Mouse (Mus musculus) midbrain, embryonic 14.5 days (tissue): ENCODE results near the gene Hnrnpll. TPM values are rescaled to one million over a fixed set of nuclear protein-coding genes. Genes with fewer than 3 reads are reported as not detected.

Experiments used
- ATAC-seq: fragments of 200-750 bp; cut with Nextera tagmentation; 2 replicates; pipeline ENCODE4 v1.8.0; 2017; ENCODE audit warnings: moderate number of reproducible peaks, moderate library complexity; ENCODE audit not compliant: low FRiP score, low TSS enrichment
- DNase-seq: peaks from one replicate; pipeline ENCODE4 v3.0.0-alpha.2; 2015
- H3K27ac ChIP-seq: fragments of 300-500 bp; sonication (generic); replicated peaks from 2 replicates; pipeline ENCODE4 v1.5.1; 2014; ENCODE audit warnings: mild to moderate bottlenecking, low read depth, low read length, moderate library complexity
- H3K27me3 ChIP-seq: fragments of 300-500 bp; sonication (generic); 2 replicates; pipeline ENCODE4 v1.6.1; 2014; ENCODE audit warnings: low read length, control low read depth, mixed read lengths; ENCODE audit not compliant: control insufficient read depth, insufficient read depth
- H3K36me3 ChIP-seq: fragments of 300-500 bp; sonication (generic); 2 replicates; pipeline ENCODE4 v1.6.1; 2014; ENCODE audit warnings: low read length, control low read depth; ENCODE audit not compliant: control insufficient read depth, insufficient read depth
- H3K4me1 ChIP-seq: fragments of 300-500 bp; sonication (generic); 2 replicates; pipeline ENCODE4 v1.6.1; 2014; ENCODE audit warnings: mild to moderate bottlenecking, antibody characterized with exemption, low read length, control low read depth; ENCODE audit not compliant: control insufficient read depth, insufficient read depth
- H3K4me2 ChIP-seq: fragments of 300-500 bp; sonication (generic); 2 replicates; pipeline ENCODE4 v1.6.1; 2014; ENCODE audit warnings: mild to moderate bottlenecking, low read length, moderate library complexity
- H3K4me3 ChIP-seq: fragments of 300-500 bp; sonication (generic); replicated peaks from 2 replicates; pipeline ENCODE4 v1.5.1; 2014; ENCODE audit warnings: low read depth, low read length
- H3K9ac ChIP-seq: fragments of 300-500 bp; sonication (generic); replicated peaks from 2 replicates; pipeline ENCODE4 v1.6.1; 2014; ENCODE audit warnings: mild to moderate bottlenecking, low read length, moderate library complexity
- H3K9me3 ChIP-seq: fragments of 300-500 bp; sonication (generic); 2 replicates; pipeline ENCODE4 v1.6.1; 2016; ENCODE audit warnings: low read length, control low read depth, mixed read lengths; ENCODE audit not compliant: control insufficient read depth
- WGBS: fragments of 180-500 bp; shearing (Covaris S2); extraction: QIAGEN DNeasy Blood & Tissue Kit; methylation state at CpG from one replicate; pipeline ENCODE4 v1.1.7; 2014; 5-methylcytosine and 5-hydroxymethylcytosine counted together
- polyA plus RNA-seq: library from polyadenylated mRNA; unstranded; fragments of >200 nt; fragmentation: Nextera tagmentation; extraction: Ambion mirVana; gene quantifications from 2 replicates; pipeline ENCODE4 v1.2.1, GENCODE M21; 2014

Hnrnpll gene
- polyA plus RNA-seq, 1 experiment from 2014 or later = 76.7 TPM

- H3K9ac ChIP-seq = no peak overlapping the region
- WGBS = 85% methylated on average over 4 of the region's 4 CpGs
- no peaks in the 10 kb centered on the region for H3K27me3 ChIP-seq
- H3K4me1 ChIP-seq = peaks cover 1% of the 10 kb centered on the region; the same call in 1 of the 2 replicates
- no peak overlapping the region for H3K4me2 ChIP-seq
- H3K27ac ChIP-seq = no peak overlapping the region
- DNase-seq = no peak
- H3K36me3 ChIP-seq = no peaks in the 10 kb centered on the region
- no peaks in the 10 kb centered on the region for H3K9me3 ChIP-seq
- H3K4me3 ChIP-seq = no peak overlapping the region
- no peak for ATAC-seq
These were observed 28.4 kb upstream of the Hnrnpll start for GRCm38 (mm10) chr17:80090551-80090950.

GRCm38 (mm10) chr17:80088168-80088567, 26.0 kb upstream of the Hnrnpll start:
- WGBS = 93% methylated on average over 3 of the region's 3 CpGs

GRCm38 (mm10) chr17:80086591-80086990, 24.5 kb upstream of the Hnrnpll start:
- no peak overlapping the region for H3K27ac ChIP-seq
- H3K4me1 ChIP-seq = no peaks in the 10 kb centered on the region
- no peaks in the 10 kb centered on the region for H3K36me3 ChIP-seq
- H3K4me3 ChIP-seq = no peak overlapping the region
- ATAC-seq = no peak
- H3K27me3 ChIP-seq = no peaks in the 10 kb centered on the region
- H3K9me3 ChIP-seq = no peaks in the 10 kb centered on the region
- no peak overlapping the region for H3K4me2 ChIP-seq
- no peak for DNase-seq
- 92% methylated on average over 11 of the region's 11 CpGs for WGBS
- H3K9ac ChIP-seq = no peak overlapping the region

More at GRCm38 (mm10) chr17:80088168-80088567, 26.0 kb upstream of the Hnrnpll start:
- DNase-seq (no peak), ATAC-seq (no peak)
- H3K9ac ChIP-seq = no peak overlapping the region
- no peak overlapping the region for H3K27ac ChIP-seq
- H3K4me3 ChIP-seq = no peak overlapping the region
- H3K9me3 ChIP-seq = no peaks in the 10 kb centered on the region
- H3K4me1 ChIP-seq = no peaks in the 10 kb centered on the region
- H3K27me3 ChIP-seq = no peaks in the 10 kb centered on the region
- H3K4me2 ChIP-seq = no peak overlapping the region
- no peaks in the 10 kb centered on the region for H3K36me3 ChIP-seq

- H3K4me1 ChIP-seq = no peaks in the 10 kb centered on the region
- no peaks in the 10 kb centered on the region for H3K36me3 ChIP-seq
- DNase-seq = no peak
- no peaks in the 10 kb centered on the region for H3K9me3 ChIP-seq
- ATAC-seq = no peak
- H3K4me2 ChIP-seq = no peak overlapping the region
- no peak overlapping the region for H3K4me3 ChIP-seq
- no peaks in the 10 kb centered on the region for H3K27me3 ChIP-seq
- WGBS = 80% methylated on average over 9 of the region's 9 CpGs
- no peak overlapping the region for H3K27ac ChIP-seq
- no peak overlapping the region for H3K9ac ChIP-seq
These were observed 22.3 kb upstream of the Hnrnpll start for GRCm38 (mm10) chr17:80084424-80084823.

- no peak for ATAC-seq
- no peak overlapping the region for H3K27ac ChIP-seq
- DNase-seq = no peak
- no peaks in the 10 kb centered on the region for H3K27me3 ChIP-seq
- H3K9ac ChIP-seq = no peak overlapping the region
- 77% methylated on average over 6 of the region's 6 CpGs for WGBS
- no peak overlapping the region for H3K4me3 ChIP-seq
- H3K4me2 ChIP-seq = no peak overlapping the region
- H3K4me1 ChIP-seq = no peaks in the 10 kb centered on the region
- no peaks in the 10 kb centered on the region for H3K36me3 ChIP-seq
- no peaks in the 10 kb centered on the region for H3K9me3 ChIP-seq
These were observed 21.1 kb upstream of the Hnrnpll start for GRCm38 (mm10) chr17:80083223-80083622.

- no peak for DNase-seq
- H3K4me2 ChIP-seq = no peak overlapping the region
- no peak overlapping the region for H3K27ac ChIP-seq
- no peaks in the 10 kb centered on the region for H3K36me3 ChIP-seq
- no peak overlapping the region for H3K4me3 ChIP-seq
- ATAC-seq = no peak
- H3K9ac ChIP-seq = no peak overlapping the region
- WGBS = 92% methylated on average over 4 of the region's 4 CpGs
- no peaks in the 10 kb centered on the region for H3K9me3 ChIP-seq
- no peaks in the 10 kb centered on the region for H3K4me1 ChIP-seq
- H3K27me3 ChIP-seq = no peaks in the 10 kb centered on the region
These were observed 16.6 kb upstream of the Hnrnpll start for GRCm38 (mm10) chr17:80078726-80079125.

GRCm38 (mm10) chr17:80067257-80067656, 5.1 kb upstream of the Hnrnpll start:
- 0 out of 2 replicates have a peak, but pooled peaks cover 6% of the 10 kb centered on the region for H3K4me1 ChIP-seq
- H3K9ac ChIP-seq = no peak overlapping the region
- 89% methylated on average over 5 of the region's 6 CpGs for WGBS
- no peak overlapping the region for H3K4me3 ChIP-seq
- no peak overlapping the region for H3K4me2 ChIP-seq
- H3K36me3 ChIP-seq = no peaks in the 10 kb centered on the region
- ATAC-seq (no peak), DNase-seq (no peak)
- H3K9me3 ChIP-seq = no peaks in the 10 kb centered on the region
- no peaks in the 10 kb centered on the region for H3K27me3 ChIP-seq
- H3K27ac ChIP-seq = no peak overlapping the region

- H3K36me3 ChIP-seq = no peaks in the 10 kb centered on the region
- no peaks in the 10 kb centered on the region for H3K9me3 ChIP-seq
- H3K4me2 ChIP-seq = no peak overlapping the region
- no peak for ATAC-seq
- 61% methylated on average over 8 of the region's 8 CpGs for WGBS
- peaks cover 21% of the 10 kb centered on the region for H3K4me1 ChIP-seq
- peak; percentile 9 for DNase-seq
- no peak overlapping the region for H3K27ac ChIP-seq
- H3K4me3 ChIP-seq = no peak overlapping the region
- no peaks in the 10 kb centered on the region for H3K27me3 ChIP-seq
- no peak overlapping the region for H3K9ac ChIP-seq
These were observed 1.8 kb upstream of the Hnrnpll start for GRCm38 (mm10) chr17:80063840-80064495.

GRCm38 (mm10) chr17:80063386-80063785, 1.3 kb upstream of the Hnrnpll start:
- H3K9ac ChIP-seq = no peak overlapping the region
- 89% methylated on average over 10 of the region's 10 CpGs for whole genome bisulfite sequencing
- H3K27ac ChIP-seq = no peak overlapping the region
- H3K4me2 ChIP-seq = no peak overlapping the region; the same call in 1 of the 2 replicates
- peaks cover 25% of the 10 kb centered on the region for H3K4me1 ChIP-seq
- DNase-seq (no peak), ATAC-seq (no peak)
- no peaks in the 10 kb centered on the region for H3K27me3 ChIP-seq
- no peaks in the 10 kb centered on the region for H3K36me3 ChIP-seq
- H3K4me3 ChIP-seq = no peak overlapping the region
- no peaks in the 10 kb centered on the region for H3K9me3 ChIP-seq
